Mouse (Mus musculus) ES-E14 (cell line): ENCODE measurements around the gene Gm8369. TPM values are rescaled to one million over a fixed set of nuclear protein-coding genes. Genes with fewer than 3 reads are reported as not detected.
"Not testable (repeated sequence)": the region's sequence is repeated elsewhere in the genome, so short reads cannot be mapped to it uniquely, and the experiment has no call there.

Source experiments
- DNase-seq: peaks from one replicate; pipeline ENCODE4 v3.0.0-alpha.2; 2013; ENCODE audit warnings: low read depth, low spot score
- H3K27ac ChIP-seq: 2 replicates; pipeline ENCODE4 v1.5.1; 2012; ENCODE audit warnings: low read depth, mild to moderate bottlenecking, low read length, moderate library complexity, mixed read lengths; ENCODE audit not compliant: poor library complexity, insufficient read depth, severe bottlenecking
- H3K36me3 ChIP-seq: 2 replicates; pipeline ENCODE4 v1.6.1; 2012; ENCODE audit warnings: mild to moderate bottlenecking, low read length, moderate library complexity, mixed read lengths; ENCODE audit not compliant: control insufficient read depth, poor library complexity, insufficient read depth, severe bottlenecking
- H3K4me1 ChIP-seq, 2 experiments: fragments of 150-350 bp in 1 of 2; sonication (generic) in 1 of 2; 2 replicates each; pipeline ENCODE4 v1.6.1; 2012; ENCODE audit warnings: low read length in 2 of 2, mild to moderate bottlenecking in 1 of 2, mixed read lengths in 1 of 2; ENCODE audit not compliant: control insufficient read depth in 2 of 2, insufficient read depth in 2 of 2, poor library complexity in 1 of 2
- H3K4me3 ChIP-seq, 2 experiments: fragments of 150-350 bp in 1 of 2; sonication (generic) in 1 of 2; 2 replicates each; pipeline ENCODE4 v1.5.1; 2012; ENCODE audit warnings: low read length in 2 of 2, low read depth in 1 of 2, mild to moderate bottlenecking in 1 of 2, mixed read lengths in 1 of 2; ENCODE audit not compliant: insufficient read depth in 1 of 2, poor library complexity in 1 of 2, severe bottlenecking in 1 of 2
- H3K9ac ChIP-seq: 2 replicates; pipeline ENCODE4 v1.6.1; 2012; ENCODE audit warnings: low read depth, mild to moderate bottlenecking, low read length, mixed read lengths; ENCODE audit not compliant: poor library complexity, insufficient read depth, severe bottlenecking
- H3K9me3 ChIP-seq: fragments of 150-350 bp; sonication (generic); 2 replicates; pipeline ENCODE4 v1.6.1; 2012; ENCODE audit warnings: low read depth, mild to moderate bottlenecking, low read length; ENCODE audit not compliant: control insufficient read depth, insufficient read depth
- CHD2 ChIP-seq: IDR thresholded peaks from 2 replicates; pipeline ENCODE4 v1.6.1; 2014; ENCODE audit warnings: mild to moderate bottlenecking, low read depth, low read length, inconsistent platforms
- HCFC1 ChIP-seq: IDR thresholded peaks from 2 replicates; pipeline ENCODE4 v1.6.1; 2012; ENCODE audit warnings: low read length, inconsistent platforms, borderline replicate concordance; ENCODE audit not compliant: insufficient read depth
- MAFK ChIP-seq: IDR thresholded peaks from 2 replicates; pipeline ENCODE4 v1.6.1; 2014; ENCODE audit warnings: mild to moderate bottlenecking, low read depth, low read length, inconsistent platforms; ENCODE audit not compliant: insufficient read depth
- ZC3H11A ChIP-seq: IDR thresholded peaks from 2 replicates; pipeline ENCODE4 v1.6.1; 2012; ENCODE audit warnings: low read depth, mild to moderate bottlenecking, inconsistent platforms, low read length, borderline replicate concordance
- ZNF384 ChIP-seq: IDR thresholded peaks from 2 replicates; pipeline ENCODE4 v1.6.1; 2012; ENCODE audit warnings: low read depth, low read length, inconsistent platforms
- in situ Hi-C, 2 experiments: fragments of 600-800 bp; cut with MboI; formaldehyde crosslinking; loops; one replicate each; pipeline ENCODE4 v1.15.1; 2025; ENCODE audit warnings: low sequenced_read_pairs in 2 of 2, inconsistent platforms in 1 of 2; ENCODE audit not compliant: unreplicated experiment in 2 of 2
- total RNA-seq: library from RNA; depleted of rRNA; stranded (reverse); fragments of 300-350 nt; gene quantifications from 2 replicates; pipeline ENCODE4 v1.2.3, GENCODE M21; 2012; rRNA removed

Gene Gm8369
- total RNA-seq, 1 experiment = not detected

- Histone ChIP-seq H3K9me3 (no peaks in the 10 kb centered on the region), H3K9ac (no peak overlapping the region), H3K36me3 (no peaks in the 10 kb centered on the region), H3K4me1 (no peaks in the 10 kb centered on the region), H3K4me3 (no peak overlapping the region), H3K27ac (no peak overlapping the region)
- in situ Hi-C loops = no loop called here
- TF ChIP-seq HCFC1 = no peak
- no peak for TF ChIP-seq ZNF384
- no peak for TF ChIP-seq CHD2
- no peak for TF ChIP-seq ZC3H11A
- no peak for TF ChIP-seq MAFK
- no peak for DNase-seq
Observed at GRCm38 (mm10) chr19:11547911-11548310, 62.2 kb downstream of the Gm8369 start.

GRCm38 (mm10) chr19:11554726-11555125 is 69.0 kb downstream of the Gm8369 start:
- no peak for DNase-seq
- Histone ChIP-seq H3K36me3 (no peaks in the 10 kb centered on the region), H3K4me3 (no peak overlapping the region), H3K9ac (no peak overlapping the region), H3K27ac (no peak overlapping the region), H3K4me1 (no peaks in the 10 kb centered on the region), H3K9me3 (no peaks in the 10 kb centered on the region)
- TF ChIP-seq HCFC1 (no peak), CHD2 (no peak), ZNF384 (no peak), MAFK (no peak), ZC3H11A (no peak)
- in situ Hi-C loops = no loop called here

- H3K9ac ChIP-seq, DNase-seq, H3K36me3 ChIP-seq, H3K4me1 ChIP-seq, in situ Hi-C loops, H3K9me3 ChIP-seq, H3K4me3 ChIP-seq, H3K27ac ChIP-seq: not testable (repeated sequence)
Observed at GRCm38 (mm10) chr19:11559560-11559959, 73.8 kb downstream of the Gm8369 start.

Other genes starting within 250 kb of the Gm8369 start
- 0.11 and 0.62 TPM in 2 replicates for gene Ms4a1, start 219.7 kb upstream of the Gm8369 start, total RNA-seq
- 0.53 TPM in 1 of 2 replicates, not detected in the other for gene Ms4a5, start 202.1 kb upstream of the Gm8369 start, total RNA-seq
- 0.69 and 0.71 TPM in 2 replicates for gene Ms4a14, start 171.5 kb upstream of the Gm8369 start, total RNA-seq
- 0.36 and 0.42 TPM in 2 replicates for gene Ms4a7, start 149.8 kb upstream of the Gm8369 start, total RNA-seq
- not detected in 2 replicates for gene Ms4a4a, start 110.4 kb upstream of the Gm8369 start, total RNA-seq
- gene Ms4a4c, start 81.2 kb upstream of the Gm8369 start, total RNA-seq = not detected in 2 replicates
- gene Ms4a4b, start 42.4 kb upstream of the Gm8369 start, total RNA-seq = not detected in 2 replicates
- not detected in 2 replicates for gene Ms4a6c, start 16.6 kb upstream of the Gm8369 start, total RNA-seq
- gene Ms4a6b, start 30.6 kb downstream of the Gm8369 start, total RNA-seq = not detected in 2 replicates
- 0.58 and 1.8 TPM in 2 replicates for gene Ms4a4d, start 50.9 kb downstream of the Gm8369 start, total RNA-seq
- gene Ms4a6d, start 118.9 kb downstream of the Gm8369 start, total RNA-seq = 2.3 and 4.0 TPM in 2 replicates
- not detected in 2 replicates for gene Ms4a2, start 137.8 kb downstream of the Gm8369 start, total RNA-seq
- not detected in 2 replicates for gene Ms4a3, start 154.9 kb downstream of the Gm8369 start, total RNA-seq
- not detected in 2 replicates for gene Oosp2, start 174.6 kb downstream of the Gm8369 start, total RNA-seq
- gene Oosp1, start 205.2 kb downstream of the Gm8369 start, total RNA-seq = not detected in 2 replicates
- not detected in 2 replicates for gene Oosp3, start 211.1 kb downstream of the Gm8369 start, total RNA-seq